Mouse (Mus musculus) left cerebral cortex, postnatal 36 days (tissue): ENCODE results near the gene Fate1. TPM values are rescaled to one million over a fixed set of nuclear protein-coding genes. Genes with fewer than 3 reads are reported as not detected.
"Not testable (repeated sequence)": the region's sequence is repeated elsewhere in the genome, so short reads cannot be mapped to it uniquely, and the experiment has no call there.

Experiments used
- DNase-seq, 2 experiments: peaks; one replicate each; pipeline ENCODE4 v3.0.0; 2021 to 2022; ENCODE audit warnings: low spot score in 2 of 2, mixed read lengths in 1 of 2
- intact Hi-C: fragments of 180-260 bp; cut with DNase I; formaldehyde crosslinking; loops from one replicate; pipeline ENCODE4 v1.15.1; 2025
- total RNA-seq, 2 experiments: library from RNA; stranded (reverse); gene quantifications; 2 replicates each; pipeline ENCODE4 v1.2.3; 2021

Fate1 gene
- total RNA-seq, result under 1 TPM in 1 of 2 experiments, not detected in 1; 0.48 TPM

GRCm38 (mm10) chrX:71972686-71973085, at the start of gene Fate1:
Gene Fate1 (plus strand): TSS chrX:71972986.
- intact Hi-C loops, result no loop called here
- no peak for DNase-seq

GRCm38 (mm10) chrX:71946631-71947030, 26.2 kb upstream of the Fate1 start:
- peak in 1 of 2 experiments; percentile 18 for DNase-seq
- intact Hi-C loops, result loop anchor here (2.0 kb wide), 1 partner anchor 298 kb away; no protein-coding TSS in a partner anchor

GRCm38 (mm10) chrX:71958366-71958765, 14.4 kb upstream of the Fate1 start:
- intact Hi-C loops, result no loop called here
- no peak for DNase-seq

GRCm38 (mm10) chrX:71962073-71963051, 10.4 kb upstream of the Fate1 start, which contains the start of gene Prrg3:
Gene Prrg3 (plus strand): TSS chrX:71962624.
- intact Hi-C loops, result no loop called here
- peak; percentile 27 to 37 for DNase-seq

- intact Hi-C loops, result no loop called here
- peak in 1 of 2 experiments; percentile 8 for DNase-seq
Observed at GRCm38 (mm10) chrX:71963275-71963912, 9.4 kb upstream of the Fate1 start.

GRCm38 (mm10) chrX:71968216-71968615, 4.6 kb upstream of the Fate1 start:
- DNase-seq, result no peak
- intact Hi-C loops, result no loop called here

GRCm38 (mm10) chrX:71968816-71969215, 4.0 kb upstream of the Fate1 start:
- DNase-seq, result peak; percentile 28 to 55
- intact Hi-C loops, result no loop called here

- intact Hi-C loops, result no loop called here
- DNase-seq, result no peak
Observed at GRCm38 (mm10) chrX:71971325-71971724, 1.5 kb upstream of the Fate1 start.

GRCm38 (mm10) chrX:71977681-71978080, 4.9 kb downstream of the Fate1 start:
- intact Hi-C loops, result not testable (repeated sequence)

GRCm38 (mm10) chrX:71980443-71980842, 7.7 kb downstream of the Fate1 start:
- no peak for DNase-seq
- intact Hi-C loops, result no loop called here

More at GRCm38 (mm10) chrX:71977681-71978080, 4.9 kb downstream of the Fate1 start:
- DNase-seq, result not testable (repeated sequence)

- DNase-seq, result no peak
- intact Hi-C loops, result no loop called here
Observed at GRCm38 (mm10) chrX:71981322-71981721, 8.5 kb downstream of the Fate1 start.

GRCm38 (mm10) chrX:71983205-71983604, 10.4 kb downstream of the Fate1 start:
- no peak for DNase-seq
- intact Hi-C loops, result no loop called here

- DNase-seq, result no peak
Observed at GRCm38 (mm10) chrX:71983775-71984174, 11.0 kb downstream of the Fate1 start.

GRCm38 (mm10) chrX:71991549-71991948, 18.8 kb downstream of the Fate1 start, which contains the start of gene Cnga2:
Gene Cnga2 (plus strand): TSS chrX:71991849.
- intact Hi-C loops, result no loop called here
- DNase-seq, result no peak

More at GRCm38 (mm10) chrX:71983775-71984174, 11.0 kb downstream of the Fate1 start:
- intact Hi-C loops, result no loop called here

GRCm38 (mm10) chrX:71995972-71996371, 23.2 kb downstream of the Fate1 start:
- DNase-seq, result no peak
- intact Hi-C loops, result no loop called here

- no peak for DNase-seq
- intact Hi-C loops, result no loop called here
Observed at GRCm38 (mm10) chrX:72009930-72010329, 37.1 kb downstream of the Fate1 start.

- DNase-seq, result peak; percentile 29 to 42
- intact Hi-C loops, result loop anchor here (2.0 kb wide), 1 partner anchor 807 kb away; no protein-coding TSS in a partner anchor
Observed at GRCm38 (mm10) chrX:72012236-72012635, 39.5 kb downstream of the Fate1 start.

- DNase-seq, result peak; percentile 11 to 38
- intact Hi-C loops, result loop anchor here (2.0 kb wide), 1 partner anchor 806 kb away; no protein-coding TSS in a partner anchor
Observed at GRCm38 (mm10) chrX:72012804-72013203, 40.0 kb downstream of the Fate1 start.

- DNase-seq, result no peak
- intact Hi-C loops, result no loop called here
Observed at GRCm38 (mm10) chrX:72022241-72022640, 49.5 kb downstream of the Fate1 start.

GRCm38 (mm10) chrX:72022750-72023398, 50.1 kb downstream of the Fate1 start:
- intact Hi-C loops, result no loop called here
- peak in 1 of 2 experiments; percentile 17 for DNase-seq
